Comparison of ENCODE assay signal across 21 mouse cellular contexts in genomic region chr13:47952946-47953345, GRCm38 (mm10).
DNase-seq lines count a peak whose midpoint lies in the region; ATAC-seq lines count a peak whose summit lies in the region.
"Had no signal": no experiment of that assay in that cellular context is flagged by ENCODE, and none has a peak within 500 bp of the region (broad histone marks: within the 10 kb centered on the region; RNA-seq: fewer than 3 reads in every experiment).

No protein-coding gene starts in this region.

- 87% methylated on average over 3 of the region's 3 CpGs for WGBS in forebrain, embryonic 14.5 days
- 87% methylated on average over 3 of the region's 3 CpGs for WGBS in forebrain, embryonic 13.5 days

- H3K27ac ChIP-seq in forebrain, embryonic 14.5 days (ENCODE audit: low read depth, low read length) = no peak overlapping the region
- no peak overlapping the region for H3K27ac ChIP-seq in forebrain, embryonic 13.5 days

- no peak overlapping the region for H3K4me2 ChIP-seq in forebrain, embryonic 14.5 days (ENCODE audit: low read length)
- H3K4me2 ChIP-seq in forebrain, embryonic 13.5 days = no peak overlapping the region

- no peaks in the 10 kb centered on the region for H3K9me3 ChIP-seq in forebrain, embryonic 14.5 days (replicated peaks; ENCODE audit: control insufficient read depth, low read length)
- H3K9me3 ChIP-seq in forebrain, embryonic 13.5 days (replicated peaks) = no peaks in the 10 kb centered on the region

- no peak overlapping the region for H3K4me3 ChIP-seq in forebrain, embryonic 14.5 days (ENCODE audit: low read depth, low read length)
- H3K4me3 ChIP-seq in forebrain, embryonic 13.5 days = no peak overlapping the region

- DNase-seq in 3T3-L1 (ENCODE audit: low read depth, low spot score) (peak; percentile 63), NIH3T3 (ENCODE audit: low read depth) (peak; percentile 73)
- no peak for DNase-seq in forebrain, embryonic 14.5 days (ENCODE audit: low spot score)
- DNase-seq: adrenal gland, adult 2 months; adrenal gland, adult 8-10 months; adrenal gland, postnatal 10 days; adrenal gland, postnatal 14 days; adrenal gland, postnatal 25 days; adrenal gland, postnatal 36 days; B cell, adult 2 months; cerebellum, adult 11 months; cerebellum, adult 11-12 months; cerebellum, adult 18-20 months; cerebellum, adult 2 months; cerebellum, adult 8-10 months had no signal

- no peak overlapping the region for H3K9ac ChIP-seq in forebrain, embryonic 14.5 days (ENCODE audit: low read length)
- no peak overlapping the region for H3K9ac ChIP-seq in forebrain, embryonic 13.5 days

- ATAC-seq in forebrain, embryonic 14.5 days = no peak
- ATAC-seq in forebrain, embryonic 13.5 days = no peak
- ATAC-seq: activated CD4-positive, CD25-positive, alpha-beta regulatory T cell, adult 4 months; CD4-positive, CD25-positive, alpha-beta regulatory T cell, adult 4 months; Patski had no signal

- H3K4me1 ChIP-seq in forebrain, embryonic 14.5 days (ENCODE audit: control insufficient read depth, insufficient read depth, low read length) = 0 out of 2 replicates have a peak, but pooled peaks cover 5% of the 10 kb centered on the region
- peaks cover 47% of the 10 kb centered on the region for H3K4me1 ChIP-seq in forebrain, embryonic 13.5 days

- H3K27me3 ChIP-seq in forebrain, embryonic 14.5 days (replicated peaks; ENCODE audit: control insufficient read depth, insufficient read depth, low read length) = no peaks in the 10 kb centered on the region
- H3K27me3 ChIP-seq in forebrain, embryonic 13.5 days = no peaks in the 10 kb centered on the region
- H3K27me3 ChIP-seq: CH12.LX had no signal

- no peaks in the 10 kb centered on the region for H3K36me3 ChIP-seq in forebrain, embryonic 14.5 days (ENCODE audit: control insufficient read depth, insufficient read depth, low read length)
- no peaks in the 10 kb centered on the region for H3K36me3 ChIP-seq in forebrain, embryonic 13.5 days (ENCODE audit: poor library complexity, severe bottlenecking)
- H3K36me3 ChIP-seq: G1E had no signal
